Mouse (Mus musculus) hindlimb bud, embryonic 11.5 days (tissue): ENCODE results near the gene Igfbp2.

Source experiments
- DNase-seq: peaks from one replicate; pipeline ENCODE4 v3.0.0-alpha.2; 2012; ENCODE audit warnings: low read depth, low spot score; ENCODE audit errors: extremely low spot score

Igfbp2 gene

GRCm38 (mm10) chr1:72870615-72871336 is 46.5 kb downstream of the Igfbp2 start:
- no peak for DNase-seq

GRCm38 (mm10) chr1:72871337-72871696 is 47.0 kb downstream of the Igfbp2 start:
- DNase-seq, result no peak

- no peak for DNase-seq
These were observed 47.6 kb downstream of the Igfbp2 start for GRCm38 (mm10) chr1:72871697-72872411.

GRCm38 (mm10) chr1:72872521-72872920 is 48.2 kb downstream of the Igfbp2 start:
- DNase-seq, result no peak

- DNase-seq, result no peak
These were observed 48.8 kb downstream of the Igfbp2 start for GRCm38 (mm10) chr1:72873078-72873477.

- DNase-seq, result no peak
These were observed 49.4 kb downstream of the Igfbp2 start for GRCm38 (mm10) chr1:72873511-72874286.

GRCm38 (mm10) chr1:72874287-72875211 is 50.2 kb downstream of the Igfbp2 start, which contains the start of gene Igfbp5:
Igfbp5 (minus strand) TSS chr1:72874884.
- DNase-seq, result no peak

- DNase-seq, result no peak
These were observed 51.4 kb downstream of the Igfbp2 start for GRCm38 (mm10) chr1:72875708-72876107.

- DNase-seq, result no peak
These were observed 51.8 kb downstream of the Igfbp2 start for GRCm38 (mm10) chr1:72876111-72876510.

GRCm38 (mm10) chr1:72877892-72878291 is 53.6 kb downstream of the Igfbp2 start:
- no peak for DNase-seq

GRCm38 (mm10) chr1:72878473-72879318 is 54.4 kb downstream of the Igfbp2 start:
- DNase-seq, result no peak

- no peak for DNase-seq
These were observed 55.0 kb downstream of the Igfbp2 start for GRCm38 (mm10) chr1:72879319-72879634.

GRCm38 (mm10) chr1:72885111-72885818 is 61.0 kb downstream of the Igfbp2 start:
- no peak for DNase-seq

GRCm38 (mm10) chr1:72885819-72886169 is 61.5 kb downstream of the Igfbp2 start:
- DNase-seq, result no peak

GRCm38 (mm10) chr1:72887910-72888309 is 63.6 kb downstream of the Igfbp2 start:
- DNase-seq, result no peak

- DNase-seq, result no peak
These were observed 71.5 kb downstream of the Igfbp2 start for GRCm38 (mm10) chr1:72895821-72896220.
